Mouse (Mus musculus) NIH3T3 (cell line): ENCODE data around the gene Midn.
"Not testable (repeated sequence)": the region's sequence is repeated elsewhere in the genome, so short reads cannot be mapped to it uniquely, and the experiment has no call there.

ENCODE experiments used
- DNase-seq: peaks from one replicate; pipeline ENCODE4 v3.0.0-alpha.2; 2012; ENCODE audit warnings: low read depth

Gene Midn

DNA sequence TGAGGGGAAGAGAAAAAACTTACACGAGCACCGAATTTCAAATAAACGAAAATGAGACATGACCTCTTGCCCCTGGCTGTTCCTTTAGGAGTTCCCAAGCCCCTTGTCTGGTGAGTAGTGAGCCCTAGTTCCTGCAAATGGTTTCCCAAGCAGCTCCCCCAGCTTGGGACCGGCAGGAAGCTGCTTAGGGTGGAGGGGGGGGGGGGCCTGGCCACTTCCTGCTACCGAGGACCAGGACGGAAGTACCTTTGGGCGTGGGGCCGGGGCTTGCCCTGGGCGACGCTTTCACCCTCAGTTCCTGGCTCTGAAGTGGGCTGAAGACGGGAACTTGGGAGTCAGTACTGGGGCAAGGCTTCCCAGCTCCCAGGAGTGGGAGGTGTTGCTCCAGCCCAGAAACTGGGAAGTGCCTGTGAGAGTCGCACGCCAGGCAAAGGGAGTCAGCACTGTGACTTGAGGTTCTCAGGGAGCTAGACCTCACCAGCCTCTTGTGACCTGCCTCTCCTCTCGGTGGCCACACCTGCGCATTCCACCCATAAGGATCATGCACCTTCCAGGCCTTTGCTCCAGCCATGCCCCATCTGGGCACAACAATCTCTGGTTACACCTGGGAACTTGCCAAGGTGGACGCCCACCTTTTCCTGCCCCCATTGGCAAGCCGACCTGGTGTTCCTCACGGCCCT, 10.4 kb downstream of the Midn start:
- peak; percentile 77 for DNase-seq

DNA sequence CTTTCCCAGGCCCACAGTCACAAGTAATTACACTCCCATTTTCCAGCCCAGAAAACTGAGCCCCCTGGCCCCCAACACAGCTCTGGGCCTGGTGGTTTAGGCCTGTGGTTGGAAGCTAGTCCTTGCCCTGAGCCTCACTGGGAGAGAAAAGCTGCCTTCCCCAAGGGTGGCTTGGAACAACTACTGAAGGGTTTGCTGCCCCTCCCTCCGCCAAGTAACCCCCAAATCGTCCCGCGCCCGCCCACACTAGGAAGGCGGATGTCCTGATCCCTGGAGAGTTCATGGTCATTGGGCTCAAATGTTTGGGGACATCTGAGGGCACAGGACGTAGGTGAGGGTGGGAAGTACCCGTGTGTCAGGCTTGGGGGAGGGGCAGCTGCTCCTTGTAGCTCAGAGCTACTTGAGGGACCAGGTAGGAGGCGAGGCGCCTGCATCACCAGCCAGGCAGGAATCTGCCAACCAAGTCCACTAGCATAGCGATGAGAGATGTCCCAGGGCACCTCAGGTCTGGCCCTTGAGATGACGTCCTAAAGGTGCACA, 11.0 kb downstream of the Midn start:
- DNase-seq = peak; percentile 56

DNA sequence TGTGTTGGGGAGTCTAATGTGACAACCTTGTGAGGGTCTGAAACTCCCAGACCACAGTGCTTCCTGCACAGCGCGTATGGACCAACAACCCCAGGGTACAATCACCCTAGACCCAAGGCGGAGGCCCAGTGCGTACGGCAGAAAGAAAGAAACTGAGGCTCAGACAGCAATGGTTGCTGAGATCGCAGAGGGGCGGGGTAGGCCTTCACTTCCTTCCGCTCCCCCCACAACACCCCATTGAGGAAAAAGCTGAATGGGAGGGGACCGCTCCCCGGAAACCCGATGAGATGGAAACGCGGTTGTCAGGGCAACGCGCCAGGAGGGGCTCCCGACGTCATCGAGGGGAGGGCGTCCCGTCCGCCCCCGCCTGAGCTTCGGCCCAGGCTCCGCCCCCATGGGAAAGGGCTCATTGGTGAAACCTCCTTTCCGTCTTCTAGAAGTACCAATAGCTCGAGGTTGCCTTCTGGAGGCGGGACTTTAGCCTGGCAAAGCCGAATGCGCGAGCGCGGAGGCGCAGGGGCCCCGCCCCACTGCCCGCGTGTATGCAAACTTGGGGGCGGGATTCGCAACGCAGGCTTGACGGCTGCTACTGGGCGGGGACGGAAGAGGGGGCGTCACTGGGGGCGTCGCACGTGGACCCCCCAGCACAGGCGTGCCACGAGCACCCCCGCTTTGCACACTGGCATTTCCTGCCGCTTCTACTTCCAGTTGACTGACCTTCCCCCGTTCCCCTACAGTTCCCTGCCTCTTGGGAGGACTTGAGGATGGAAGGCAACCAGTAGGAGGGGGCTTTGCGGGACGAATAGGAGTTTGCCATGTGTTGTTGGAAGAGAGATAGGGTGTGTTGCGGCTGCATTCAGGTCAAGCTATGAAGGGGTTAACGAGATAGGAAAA, 11.7 kb downstream of the Midn start:
- DNase-seq = peak; percentile 100

DNA sequence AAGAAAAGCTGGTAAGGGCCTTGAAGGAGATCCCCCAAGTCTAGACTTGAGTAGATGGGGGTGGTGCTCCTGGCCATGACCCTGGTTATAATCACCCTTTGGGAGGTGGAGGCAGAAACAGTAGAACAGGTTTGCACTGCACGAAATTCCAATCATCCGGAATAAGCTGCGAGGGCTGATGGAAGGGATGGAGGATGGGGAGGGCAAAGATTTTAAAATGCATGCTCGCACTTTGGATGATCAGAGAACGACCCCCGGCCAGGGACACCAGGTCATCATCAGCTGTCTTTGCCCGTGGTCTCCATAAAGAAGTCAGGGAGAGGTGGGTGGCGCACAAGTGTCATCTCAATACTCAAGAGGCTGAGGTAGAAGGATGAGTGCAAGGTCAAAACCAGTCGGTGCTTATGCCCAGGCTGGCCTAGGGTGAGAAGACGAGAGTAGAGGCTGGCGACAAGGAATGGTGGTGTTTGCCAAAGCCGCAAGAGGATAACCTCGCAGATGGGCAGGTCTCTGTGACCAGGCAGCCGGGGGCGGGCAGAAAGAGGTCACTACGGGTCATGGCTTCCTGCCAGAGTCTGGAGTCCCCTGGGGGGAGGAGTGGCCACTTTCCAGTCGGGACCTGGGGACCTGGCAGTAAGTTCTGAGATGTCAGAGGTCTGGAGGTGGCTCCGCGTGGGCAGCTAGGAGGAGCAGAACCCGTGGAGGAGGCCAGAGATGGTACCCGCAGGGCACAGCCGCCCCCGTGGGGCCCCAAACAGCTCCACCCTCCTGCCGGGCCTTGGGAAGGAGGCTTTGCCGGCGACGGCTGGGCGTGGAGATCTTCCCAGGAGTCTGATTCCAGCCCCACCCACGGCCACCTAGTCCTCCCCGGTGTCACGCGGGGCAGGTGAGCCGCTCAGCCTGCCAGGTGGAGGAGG, 12.6 kb downstream of the Midn start:
- DNase-seq = peak; percentile 86

DNA sequence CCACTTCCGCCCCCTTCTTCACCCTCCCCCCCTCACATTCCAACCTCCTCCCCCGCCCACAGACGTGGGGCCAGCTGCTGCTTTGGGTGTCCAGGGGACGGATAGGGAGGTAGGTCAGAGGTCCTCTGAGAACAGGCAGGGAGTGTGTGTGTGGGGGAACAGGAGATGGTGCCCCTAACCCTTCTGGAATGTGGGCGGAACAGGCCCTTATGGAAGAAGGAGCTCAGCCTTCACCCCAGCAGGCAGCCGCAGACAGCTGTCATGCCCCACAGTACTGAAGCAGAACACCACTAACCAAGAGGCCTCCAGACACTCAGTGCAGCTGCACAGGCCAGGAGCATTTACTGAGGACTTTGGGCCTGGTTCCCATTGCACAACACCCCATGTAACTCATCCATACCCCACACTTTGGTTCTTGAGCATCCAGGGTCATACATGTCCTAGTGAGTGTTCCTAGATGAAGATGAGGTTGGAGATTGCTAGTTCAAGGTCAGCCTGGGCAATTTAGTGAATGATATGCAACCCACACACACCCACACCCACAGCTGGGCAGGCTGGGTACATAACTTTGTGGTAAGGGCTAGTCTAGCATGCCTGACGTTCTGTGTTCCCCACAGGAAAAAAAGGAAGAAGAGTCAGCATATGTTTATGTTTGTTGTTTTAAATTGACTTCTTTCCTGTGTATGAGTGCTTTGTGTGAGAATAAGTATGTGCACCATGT, 13.6 kb downstream of the Midn start:
- peak; percentile 85 for DNase-seq

DNA sequence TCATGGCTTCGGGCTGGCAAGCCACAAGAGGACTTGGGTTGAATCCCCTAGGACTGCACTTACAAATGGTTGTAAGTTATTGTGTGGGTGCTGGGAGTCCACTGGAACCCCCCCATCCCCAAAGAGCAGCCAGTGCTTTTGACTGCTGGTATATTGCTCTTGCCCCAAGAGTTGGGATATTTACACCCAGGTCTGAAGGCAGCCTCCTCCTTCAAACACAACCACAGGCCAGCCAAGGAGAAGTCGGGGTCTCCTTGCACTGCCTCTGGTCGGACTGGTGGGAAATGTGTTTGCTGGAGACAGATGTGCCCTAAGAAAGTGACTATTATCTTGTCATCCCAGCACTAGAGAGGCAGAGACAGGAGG, 14.2 kb downstream of the Midn start:
- DNase-seq = no peak

DNA sequence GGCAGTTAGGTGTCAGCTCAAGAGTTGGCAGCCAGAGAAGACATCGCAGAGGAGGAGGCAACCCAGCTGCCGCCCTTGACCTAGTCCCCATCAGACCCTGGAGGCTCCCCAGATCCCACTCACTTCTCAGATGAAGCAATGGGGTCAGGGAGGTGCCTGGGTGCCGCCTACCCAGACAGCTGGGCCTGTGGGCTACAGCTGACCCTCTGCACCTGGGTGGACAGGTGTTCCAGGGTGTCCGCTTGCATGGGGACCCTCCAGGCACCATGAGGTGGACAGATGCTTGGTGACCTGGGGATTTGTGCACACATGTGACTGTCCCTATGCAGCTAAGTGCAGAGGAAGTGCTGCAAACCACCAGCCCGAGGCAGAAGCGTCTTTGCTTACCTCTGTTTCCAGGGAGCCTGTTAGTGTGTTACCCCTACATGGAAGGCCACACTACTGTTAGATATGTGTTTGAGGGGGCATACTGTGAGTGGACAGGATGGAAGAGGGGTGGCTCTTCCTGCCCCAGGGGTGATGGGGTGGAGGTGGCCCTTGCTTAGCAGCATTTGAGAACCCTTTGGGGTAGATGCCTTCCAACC, 14.7 kb downstream of the Midn start:
- no peak for DNase-seq

DNA sequence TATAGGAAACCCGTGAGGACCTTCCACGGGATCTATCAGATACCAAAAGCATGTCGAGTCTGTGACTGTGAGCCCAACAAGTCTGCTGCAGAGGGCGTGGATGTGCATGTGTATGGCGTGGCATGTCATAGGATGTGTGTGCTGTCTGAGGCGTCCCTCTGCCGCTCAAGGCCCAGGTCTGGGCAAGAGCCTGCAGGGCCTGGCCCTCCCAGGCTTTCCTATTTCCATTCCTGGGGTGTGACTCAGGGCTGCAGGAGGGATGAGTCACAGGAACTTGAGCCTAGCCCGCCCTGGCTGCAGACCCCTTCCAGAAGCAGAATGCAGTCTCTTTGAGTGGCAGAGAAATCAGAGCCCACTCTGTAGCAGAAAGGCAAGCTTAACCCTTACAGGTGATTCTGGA, 15.6 kb downstream of the Midn start:
- DNase-seq = peak; percentile 93

DNA sequence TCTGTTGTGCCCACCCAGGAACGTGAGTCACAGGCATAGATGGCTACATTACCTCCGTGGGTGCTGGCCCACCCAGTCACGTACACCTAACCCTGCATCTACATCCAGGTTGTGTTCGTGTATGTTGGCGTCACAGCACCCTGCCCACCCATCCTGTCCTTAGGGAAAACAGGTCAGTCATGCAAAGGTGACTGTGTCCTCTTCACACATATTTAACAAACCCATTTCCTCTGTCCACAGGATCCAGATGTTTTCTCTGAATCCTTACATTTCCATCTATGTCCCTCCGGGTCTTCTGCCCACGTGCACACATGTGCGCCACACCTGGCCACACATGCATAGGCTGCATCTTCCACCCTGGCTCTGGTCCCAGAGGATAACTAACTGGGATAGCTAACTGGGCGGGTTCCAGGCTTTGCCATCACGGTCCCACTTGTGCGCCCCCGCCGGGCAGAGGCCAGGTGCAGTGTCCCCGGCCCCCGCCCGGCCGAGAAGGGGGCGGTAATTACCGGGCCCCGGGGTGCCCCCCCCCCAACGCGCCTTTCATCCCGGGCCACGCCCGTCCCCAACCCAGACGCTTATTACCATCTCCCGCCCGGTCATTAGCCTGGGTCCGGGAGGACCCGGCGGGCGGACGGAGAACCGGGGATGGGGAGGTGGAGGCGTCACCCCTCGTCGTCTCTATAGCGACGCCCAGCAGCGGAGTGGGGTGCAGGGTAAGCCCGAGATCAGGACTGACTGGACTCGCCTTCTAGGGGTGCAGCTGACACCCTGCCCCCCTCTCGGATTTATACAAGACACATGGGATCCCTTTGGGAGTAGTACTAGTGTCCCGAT, 16.3 kb downstream of the Midn start:
- DNase-seq = peak; percentile 72

DNA sequence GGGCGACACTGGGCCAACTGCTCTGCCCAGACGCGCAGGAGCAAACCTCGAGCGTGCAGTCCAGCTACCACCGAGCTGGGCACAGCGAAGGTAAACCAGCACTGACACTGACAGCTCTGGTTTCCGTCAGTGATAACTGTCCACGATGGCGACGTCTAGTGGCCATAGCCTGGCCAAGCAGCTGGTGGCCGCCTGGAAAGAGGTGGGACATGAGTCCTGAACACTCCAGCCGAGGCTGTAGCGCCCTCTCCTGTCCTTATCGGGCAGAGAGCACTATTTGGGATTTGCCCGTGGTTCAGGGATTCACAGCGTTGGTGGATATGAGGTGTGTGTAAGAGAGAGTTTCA, 16.9 kb downstream of the Midn start:
- peak; percentile 98 for DNase-seq

DNA sequence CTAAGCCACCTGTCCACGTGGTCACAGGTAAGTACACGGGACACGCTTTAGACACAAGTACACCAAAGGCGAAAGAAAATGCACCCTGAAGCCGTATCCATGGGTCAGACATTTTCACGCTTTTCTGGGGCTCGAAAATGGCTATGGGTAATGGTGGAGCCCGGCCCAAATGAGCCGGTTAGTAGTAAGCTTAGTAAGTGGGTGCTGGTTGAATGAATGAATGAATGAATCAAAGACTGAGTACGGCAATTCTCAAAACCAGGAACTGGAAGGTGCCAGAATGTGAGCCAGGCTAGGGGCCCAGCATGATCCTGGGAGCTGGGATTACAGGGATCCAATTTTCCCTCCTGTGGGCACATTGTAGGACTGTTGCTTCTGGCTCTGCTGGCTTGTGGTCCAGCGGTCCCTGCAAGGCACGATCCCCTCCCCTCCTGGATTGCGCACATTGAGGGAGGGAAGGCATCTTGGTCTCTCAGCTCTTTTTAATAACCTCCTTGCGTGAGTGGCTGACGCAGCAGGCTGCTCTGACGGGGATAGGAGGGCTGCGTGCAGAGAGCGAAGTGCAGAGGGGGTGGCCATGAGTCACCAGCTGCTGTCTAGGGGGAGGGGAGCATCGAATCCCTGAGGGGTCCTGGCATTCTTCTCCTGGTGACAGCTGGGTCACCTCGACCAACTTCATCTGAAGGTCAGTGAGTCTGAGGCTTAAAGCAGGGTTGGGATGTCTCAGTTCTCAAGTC, 17.5 kb downstream of the Midn start, which contains the start of gene Cirbp:
TSS of gene Cirbp (plus strand) at position 594 of the 737 bp plus-strand sequence.
- DNase-seq = peak; percentile 87

DNA sequence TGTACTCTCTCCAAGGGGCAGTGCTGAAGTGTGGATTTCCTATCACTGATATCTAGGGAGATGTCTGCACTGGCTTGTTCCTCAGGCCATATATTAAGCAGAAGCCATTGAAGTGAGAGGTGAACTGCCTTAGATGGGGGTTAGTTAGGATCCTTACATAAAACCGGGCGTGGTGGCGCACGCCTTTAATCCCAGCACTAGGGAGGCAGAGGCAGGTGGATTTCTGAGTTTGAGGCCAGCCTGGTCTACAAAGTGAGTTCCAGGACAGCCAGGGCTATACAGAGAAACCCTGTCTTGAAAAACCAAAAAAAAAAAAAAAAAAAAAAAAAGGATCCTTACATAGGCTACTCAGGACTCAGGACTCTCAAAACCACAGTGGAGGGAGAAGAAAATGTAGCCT, 18.1 kb downstream of the Midn start:
- not testable (repeated sequence) for DNase-seq

DNA sequence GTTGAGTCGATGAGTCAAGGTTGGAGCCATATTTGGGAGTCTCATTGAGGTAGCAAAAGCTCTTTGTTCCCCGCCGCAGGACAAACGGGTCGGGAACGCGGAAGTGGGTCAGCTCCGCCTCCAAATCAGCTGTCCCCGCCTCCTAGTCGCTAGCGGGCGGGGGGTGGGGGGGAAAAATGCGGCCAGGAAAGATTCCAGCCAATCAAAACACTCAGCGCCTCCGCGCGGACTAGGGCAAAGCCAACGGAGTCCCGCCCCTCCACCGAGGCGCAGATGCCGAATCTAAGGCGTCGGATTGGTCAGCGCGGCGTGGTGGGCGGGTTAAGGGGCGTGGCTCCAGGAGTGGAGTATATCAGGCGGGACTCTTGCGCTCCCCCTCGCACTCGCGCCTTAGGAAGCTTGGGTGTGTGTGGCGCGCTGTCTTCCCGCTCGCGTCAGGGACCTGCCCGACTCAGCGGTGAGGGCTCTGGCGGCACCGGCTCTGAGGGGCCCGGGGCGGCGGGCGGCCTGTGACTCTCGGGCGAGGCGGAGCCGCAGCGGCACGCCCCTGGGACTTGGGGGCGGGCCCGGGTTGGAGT, 19.5 kb downstream of the Midn start:
- peak; percentile 100 for DNase-seq

DNA sequence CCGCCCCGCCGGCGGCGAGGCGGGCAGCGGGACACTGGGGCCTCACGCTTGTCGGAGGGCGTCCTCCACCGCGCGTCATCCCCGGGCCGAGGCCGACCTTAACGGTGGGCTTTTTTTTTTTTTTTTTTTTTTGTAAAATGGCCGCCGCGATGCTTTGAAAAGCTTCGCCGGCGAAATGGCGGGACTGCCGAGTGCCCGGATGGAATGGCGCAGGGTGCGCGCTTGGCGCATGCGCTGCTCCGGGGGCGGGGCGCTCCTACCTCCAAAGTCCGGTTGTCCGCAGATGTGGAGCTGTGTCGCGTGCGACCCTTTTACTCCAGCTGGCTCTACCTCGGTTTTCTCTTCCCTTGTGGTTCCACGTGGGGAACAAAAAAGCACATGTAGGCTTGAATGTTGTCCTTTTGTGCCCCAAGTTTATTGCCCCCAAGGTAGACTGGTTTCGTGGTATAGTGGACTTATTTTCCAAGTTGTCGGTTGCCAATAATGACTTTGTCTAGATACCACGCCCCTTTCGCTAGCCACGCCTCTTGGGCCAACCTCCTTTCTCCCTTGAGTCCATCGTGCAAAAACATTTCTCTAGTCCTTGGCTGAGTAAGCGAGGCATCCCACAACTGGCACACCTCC, 20.1 kb downstream of the Midn start:
- peak; percentile 98 for DNase-seq

DNA sequence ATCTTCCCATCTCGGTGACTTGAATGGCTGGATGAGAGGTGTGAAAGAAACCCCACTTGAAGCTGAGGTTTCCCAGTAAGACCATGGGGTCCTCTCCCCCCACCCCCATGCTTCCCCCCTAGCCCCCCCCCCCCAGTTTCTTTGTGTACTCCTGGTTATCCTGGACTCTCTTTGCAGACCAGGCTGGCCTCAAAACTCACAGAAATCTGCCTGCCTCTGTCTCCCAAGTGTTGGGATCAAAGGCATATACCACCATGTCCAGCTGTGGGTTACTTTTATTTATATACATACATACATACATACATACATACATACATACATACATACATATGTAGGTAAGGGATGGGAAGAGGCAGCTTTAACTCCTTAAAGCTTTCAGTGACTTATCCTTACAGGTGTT, 21.0 kb downstream of the Midn start:
- DNase-seq = no peak

DNA sequence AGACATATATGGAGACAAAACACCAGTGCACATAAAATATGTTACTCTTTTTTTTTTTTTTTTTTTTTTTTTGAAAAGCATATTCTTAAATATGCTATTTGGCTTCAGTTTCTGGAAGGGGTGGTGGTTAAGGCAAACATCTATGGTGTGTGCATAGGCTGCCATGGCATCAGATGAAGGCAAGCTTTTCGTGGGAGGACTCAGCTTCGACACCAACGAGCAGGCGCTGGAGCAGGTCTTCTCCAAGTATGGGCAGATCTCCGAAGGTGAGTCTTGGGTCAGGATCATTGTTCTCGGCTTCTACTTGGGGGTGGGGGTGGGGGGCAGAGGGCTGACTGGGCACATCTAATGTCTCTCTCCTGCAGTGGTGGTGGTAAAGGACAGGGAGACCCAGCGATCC, 21.6 kb downstream of the Midn start:
- DNase-seq = no peak

DNA sequence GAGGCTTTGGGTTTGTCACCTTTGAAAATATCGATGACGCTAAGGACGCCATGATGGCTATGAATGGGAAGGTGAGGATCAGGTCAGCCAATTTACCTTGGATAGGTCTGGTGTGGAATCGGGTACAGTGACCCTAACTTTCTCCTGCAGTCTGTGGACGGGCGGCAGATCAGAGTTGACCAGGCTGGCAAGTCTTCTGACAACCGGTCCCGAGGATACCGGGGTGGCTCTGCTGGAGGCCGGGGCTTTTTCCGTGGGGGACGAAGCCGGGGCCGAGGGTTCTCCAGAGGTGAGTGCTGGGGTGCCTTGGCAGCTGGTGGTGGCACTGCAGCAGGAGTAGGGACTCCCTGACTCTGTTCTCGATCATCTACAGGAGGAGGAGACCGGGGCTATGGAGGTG, 22.0 kb downstream of the Midn start:
- DNase-seq = no peak

DNA sequence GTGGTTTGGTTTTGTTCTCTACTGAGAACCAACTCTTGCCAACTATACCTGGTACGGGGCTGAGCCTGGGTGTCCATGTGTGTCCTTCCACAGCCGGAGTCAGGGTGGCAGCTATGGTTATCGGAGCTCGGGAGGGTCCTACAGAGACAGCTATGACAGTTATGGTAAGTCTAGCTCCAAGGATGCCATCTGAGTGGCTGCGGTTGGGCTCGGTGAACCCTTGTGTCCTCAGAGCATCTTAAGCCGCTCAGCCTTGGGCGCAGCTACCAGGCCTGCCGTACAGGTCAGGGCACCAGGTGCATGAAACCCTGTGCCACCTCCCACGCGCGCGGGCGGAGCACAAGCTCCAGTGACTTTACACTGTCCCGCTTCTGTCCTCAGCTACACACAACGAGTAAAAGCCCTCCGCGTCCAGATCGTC, 22.5 kb downstream of the Midn start:
- DNase-seq = no peak

DNA sequence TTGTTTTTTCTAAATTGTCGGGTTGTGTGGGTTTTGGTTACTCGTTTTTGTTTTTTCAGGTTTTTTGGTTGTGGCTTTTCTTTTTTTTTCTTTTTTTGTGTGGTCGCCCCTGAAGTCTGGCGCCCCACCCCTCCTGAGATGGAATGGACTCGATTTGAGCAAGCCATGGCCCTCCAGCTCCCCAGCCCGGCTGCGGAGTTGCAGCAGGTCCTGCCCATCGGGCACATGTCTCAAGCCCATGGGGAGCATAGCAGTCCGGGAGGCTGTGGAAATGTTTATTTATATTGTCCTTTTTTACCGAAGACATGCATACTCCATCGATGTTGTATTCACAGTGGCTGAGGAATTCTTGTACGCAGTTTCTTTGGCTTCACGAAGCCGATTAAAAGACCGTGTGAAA, 23.2 kb downstream of the Midn start:
- no peak for DNase-seq
